Mouse (Mus musculus) right cerebral cortex, postnatal 14 days (tissue): ENCODE measurements around the gene Nfe2l3.

ENCODE experiments used
- DNase-seq: peaks from one replicate; pipeline ENCODE4 v3.0.0; 2022

The Nfe2l3 gene

GRCm38 (mm10) chr6:51486731-51487130 lies 54.3 kb downstream of the Nfe2l3 start:
- DNase-seq, result no peak

GRCm38 (mm10) chr6:51489787-51490186 lies 57.3 kb downstream of the Nfe2l3 start:
- DNase-seq, result no peak

- DNase-seq, result no peak
Measured at GRCm38 (mm10) chr6:51497321-51498111, 65.0 kb downstream of the Nfe2l3 start.

- no peak for DNase-seq
Measured at GRCm38 (mm10) chr6:51505671-51506070, 73.2 kb downstream of the Nfe2l3 start.

- DNase-seq, result no peak
Measured at GRCm38 (mm10) chr6:51507556-51507955, 75.1 kb downstream of the Nfe2l3 start.
